Mouse (Mus musculus): ENCODE measurements around the gene Gm16485.

The Gm16485 gene

DNA sequence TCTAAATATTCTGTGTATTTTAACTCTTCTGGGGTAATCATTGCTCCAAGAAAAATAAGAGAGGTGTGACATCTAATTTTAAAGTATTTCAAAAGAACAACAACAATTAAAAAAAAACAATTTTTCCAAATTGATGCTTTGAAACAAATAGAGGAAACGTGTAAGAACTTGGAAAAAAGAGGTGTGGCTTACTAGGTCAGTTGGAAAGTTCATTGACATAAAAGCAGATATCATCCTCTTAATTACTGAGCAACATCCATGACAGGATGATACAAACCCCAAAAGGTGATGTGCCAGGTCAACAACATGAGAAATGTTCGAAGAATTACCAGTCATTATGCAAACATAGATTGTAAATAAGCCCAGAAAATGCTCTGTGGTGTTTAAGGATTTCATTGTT is at the start of gene Gm16485:
TSS of gene Gm16485 (plus strand) at position 301 of the 400 bp plus-strand sequence.
- no peaks in the 10 kb centered on the region for H3K27me3 ChIP-seq (ENCODE audit: insufficient read depth, low read length)
- H3K4me3 ChIP-seq (replicated peaks; ENCODE audit: low read length) = no peak within 1 kb of the TSS
- no peaks in the 10 kb centered on the region; the same call in 1 of the 2 replicates for H3K9me3 ChIP-seq (ENCODE audit: low read length)
- H3K4me1 ChIP-seq (replicated peaks; ENCODE audit: low read depth, low read length) = no peaks in the 10 kb centered on the region
- no peak for TF ChIP-seq POU5F1 (IDR thresholded peaks at IDR 0.05; ENCODE audit: borderline replicate concordance, low read length)
- no peak for TF ChIP-seq NANOG (IDR thresholded peaks at IDR 0.05; ENCODE audit: borderline replicate concordance, low read length)
- TF ChIP-seq CTCF (conservative IDR thresholded peaks at IDR 0.05; ENCODE audit: low read length) = no peak
- no peaks in the 10 kb centered on the region for H3K36me3 ChIP-seq (ENCODE audit: insufficient read depth, low read length)

GRCm38 (mm10) chr9:8927561-8927960 is 44.0 kb upstream of the Gm16485 start:
- no peaks in the 10 kb centered on the region for H3K27me3 ChIP-seq (ENCODE audit: insufficient read depth, low read length)
- H3K4me1 ChIP-seq (replicated peaks; ENCODE audit: low read depth, low read length) = no peaks in the 10 kb centered on the region
- no peaks in the 10 kb centered on the region for H3K36me3 ChIP-seq (ENCODE audit: insufficient read depth, low read length)
- TF ChIP-seq CTCF (conservative IDR thresholded peaks at IDR 0.05; ENCODE audit: low read length) (no peak), POU5F1 (IDR thresholded peaks at IDR 0.05; ENCODE audit: borderline replicate concordance, low read length) (no peak), NANOG (IDR thresholded peaks at IDR 0.05; ENCODE audit: borderline replicate concordance, low read length) (no peak)
- H3K9me3 ChIP-seq (ENCODE audit: low read length) = no peaks in the 10 kb centered on the region
- H3K4me3 ChIP-seq (replicated peaks; ENCODE audit: low read length) = no peak overlapping the region

- Histone ChIP-seq H3K36me3 (ENCODE audit: insufficient read depth, low read length) (no peaks in the 10 kb centered on the region), H3K4me1 (replicated peaks; ENCODE audit: low read depth, low read length) (no peaks in the 10 kb centered on the region), H3K9me3 (ENCODE audit: low read length) (no peaks in the 10 kb centered on the region), H3K27me3 (ENCODE audit: insufficient read depth, low read length) (no peaks in the 10 kb centered on the region), H3K4me3 (replicated peaks; ENCODE audit: low read length) (no peak overlapping the region)
- no peak for TF ChIP-seq POU5F1 (IDR thresholded peaks at IDR 0.05; ENCODE audit: borderline replicate concordance, low read length)
- TF ChIP-seq NANOG (IDR thresholded peaks at IDR 0.05; ENCODE audit: borderline replicate concordance, low read length) = no peak
- no peak for TF ChIP-seq CTCF (conservative IDR thresholded peaks at IDR 0.05; ENCODE audit: low read length)
Measured at GRCm38 (mm10) chr9:8937753-8938152, 33.8 kb upstream of the Gm16485 start.

- no peak for TF ChIP-seq NANOG (IDR thresholded peaks at IDR 0.05; ENCODE audit: borderline replicate concordance, low read length)
- H3K27me3 ChIP-seq (ENCODE audit: insufficient read depth, low read length) = no peaks in the 10 kb centered on the region
- no peaks in the 10 kb centered on the region for H3K4me1 ChIP-seq (replicated peaks; ENCODE audit: low read depth, low read length)
- no peaks in the 10 kb centered on the region for H3K36me3 ChIP-seq (ENCODE audit: insufficient read depth, low read length)
- H3K4me3 ChIP-seq (replicated peaks; ENCODE audit: low read length) = no peak overlapping the region
- H3K9me3 ChIP-seq (ENCODE audit: low read length) = no peaks in the 10 kb centered on the region
Measured at GRCm38 (mm10) chr9:8953306-8953705, 18.3 kb upstream of the Gm16485 start.

GRCm38 (mm10) chr9:8964512-8965133 is 7.0 kb upstream of the Gm16485 start:
- TF ChIP-seq POU5F1 (IDR thresholded peaks at IDR 0.05; ENCODE audit: borderline replicate concordance, low read length) (no peak), CTCF (conservative IDR thresholded peaks at IDR 0.05; ENCODE audit: low read length) (peak; percentile 60)
- Histone ChIP-seq H3K9me3 (ENCODE audit: low read length) (no peaks in the 10 kb centered on the region), H3K36me3 (ENCODE audit: insufficient read depth, low read length) (no peaks in the 10 kb centered on the region), H3K4me3 (replicated peaks; ENCODE audit: low read length) (no peak overlapping the region), H3K4me1 (replicated peaks; ENCODE audit: low read depth, low read length) (no peaks in the 10 kb centered on the region), H3K27me3 (ENCODE audit: insufficient read depth, low read length) (no peaks in the 10 kb centered on the region)

DNA sequence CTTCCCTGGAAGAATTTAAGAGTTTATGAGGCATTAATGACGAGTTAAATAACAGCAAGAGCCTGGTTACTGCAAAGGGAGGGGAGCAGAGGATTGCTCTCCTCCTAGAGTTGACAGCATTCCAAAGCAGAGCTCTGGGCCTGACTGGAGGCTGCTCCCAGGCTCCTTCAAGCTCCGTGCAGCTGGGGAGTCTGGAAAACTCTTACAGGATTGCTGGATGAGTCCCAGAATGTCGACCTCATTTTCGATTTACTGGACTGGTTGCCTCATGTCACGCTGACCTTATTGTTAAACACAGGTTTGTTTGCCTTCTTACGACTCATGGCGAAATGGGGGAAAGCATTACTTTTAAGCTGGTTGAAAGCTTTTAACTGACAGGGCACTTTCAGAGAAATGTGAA is 1.4 kb upstream of the Gm16485 start:
- Histone ChIP-seq H3K27me3 (ENCODE audit: insufficient read depth, low read length) (no peaks in the 10 kb centered on the region), H3K4me1 (replicated peaks; ENCODE audit: low read depth, low read length) (no peaks in the 10 kb centered on the region), H3K36me3 (ENCODE audit: insufficient read depth, low read length) (no peaks in the 10 kb centered on the region), H3K9me3 (ENCODE audit: low read length) (no peaks in the 10 kb centered on the region; the same call in 1 of the 2 replicates), H3K4me3 (replicated peaks; ENCODE audit: low read length) (no peak overlapping the region)
- no peak for TF ChIP-seq POU5F1 (IDR thresholded peaks at IDR 0.05; ENCODE audit: borderline replicate concordance, low read length)
- no peak for TF ChIP-seq NANOG (IDR thresholded peaks at IDR 0.05; ENCODE audit: borderline replicate concordance, low read length)
- TF ChIP-seq CTCF (conservative IDR thresholded peaks at IDR 0.05; ENCODE audit: low read length) = no peak

GRCm38 (mm10) chr9:8977775-8978174 is 6.2 kb downstream of the Gm16485 start:
- no peaks in the 10 kb centered on the region for H3K27me3 ChIP-seq (ENCODE audit: insufficient read depth, low read length)
- no peak overlapping the region for H3K4me3 ChIP-seq (replicated peaks; ENCODE audit: low read length)
- H3K4me1 ChIP-seq (replicated peaks; ENCODE audit: low read depth, low read length) = no peaks in the 10 kb centered on the region
- no peaks in the 10 kb centered on the region for H3K9me3 ChIP-seq (ENCODE audit: low read length)
- no peaks in the 10 kb centered on the region for H3K36me3 ChIP-seq (ENCODE audit: insufficient read depth, low read length)
- TF ChIP-seq CTCF (conservative IDR thresholded peaks at IDR 0.05; ENCODE audit: low read length) = no peak
- TF ChIP-seq POU5F1 (IDR thresholded peaks at IDR 0.05; ENCODE audit: borderline replicate concordance, low read length) = no peak
- no peak for TF ChIP-seq NANOG (IDR thresholded peaks at IDR 0.05; ENCODE audit: borderline replicate concordance, low read length)

- Histone ChIP-seq H3K27me3 (ENCODE audit: insufficient read depth, low read length) (no peaks in the 10 kb centered on the region), H3K36me3 (ENCODE audit: insufficient read depth, low read length) (no peaks in the 10 kb centered on the region), H3K4me3 (replicated peaks; ENCODE audit: low read length) (no peak overlapping the region), H3K9me3 (ENCODE audit: low read length) (no peaks in the 10 kb centered on the region), H3K4me1 (replicated peaks; ENCODE audit: low read depth, low read length) (no peaks in the 10 kb centered on the region)
- TF ChIP-seq NANOG (IDR thresholded peaks at IDR 0.05; ENCODE audit: borderline replicate concordance, low read length) (no peak), POU5F1 (IDR thresholded peaks at IDR 0.05; ENCODE audit: borderline replicate concordance, low read length) (no peak), CTCF (conservative IDR thresholded peaks at IDR 0.05; ENCODE audit: low read length) (no peak)
Measured at GRCm38 (mm10) chr9:8982315-8982714, 10.7 kb downstream of the Gm16485 start.

- Histone ChIP-seq H3K36me3 (ENCODE audit: insufficient read depth, low read length) (no peaks in the 10 kb centered on the region), H3K4me1 (replicated peaks; ENCODE audit: low read depth, low read length) (no peaks in the 10 kb centered on the region), H3K27me3 (ENCODE audit: insufficient read depth, low read length) (no peaks in the 10 kb centered on the region), H3K4me3 (replicated peaks; ENCODE audit: low read length) (no peak overlapping the region), H3K9me3 (ENCODE audit: low read length) (peaks cover 20% of the 10 kb centered on the region)
- TF ChIP-seq CTCF (conservative IDR thresholded peaks at IDR 0.05; ENCODE audit: low read length) (no peak), POU5F1 (IDR thresholded peaks at IDR 0.05; ENCODE audit: borderline replicate concordance, low read length) (no peak), NANOG (IDR thresholded peaks at IDR 0.05; ENCODE audit: borderline replicate concordance, low read length) (no peak)
Measured at GRCm38 (mm10) chr9:8996494-8996893, 24.9 kb downstream of the Gm16485 start.
